Mouse (Mus musculus): ENCODE results near the gene Dmrt3. TPM values are rescaled to one million over a fixed set of nuclear protein-coding genes. Genes with fewer than 3 reads are reported as not detected.

Dmrt3 gene
- polyA plus RNA-seq, 1 experiment from 2014 or later: not detected

DNA sequence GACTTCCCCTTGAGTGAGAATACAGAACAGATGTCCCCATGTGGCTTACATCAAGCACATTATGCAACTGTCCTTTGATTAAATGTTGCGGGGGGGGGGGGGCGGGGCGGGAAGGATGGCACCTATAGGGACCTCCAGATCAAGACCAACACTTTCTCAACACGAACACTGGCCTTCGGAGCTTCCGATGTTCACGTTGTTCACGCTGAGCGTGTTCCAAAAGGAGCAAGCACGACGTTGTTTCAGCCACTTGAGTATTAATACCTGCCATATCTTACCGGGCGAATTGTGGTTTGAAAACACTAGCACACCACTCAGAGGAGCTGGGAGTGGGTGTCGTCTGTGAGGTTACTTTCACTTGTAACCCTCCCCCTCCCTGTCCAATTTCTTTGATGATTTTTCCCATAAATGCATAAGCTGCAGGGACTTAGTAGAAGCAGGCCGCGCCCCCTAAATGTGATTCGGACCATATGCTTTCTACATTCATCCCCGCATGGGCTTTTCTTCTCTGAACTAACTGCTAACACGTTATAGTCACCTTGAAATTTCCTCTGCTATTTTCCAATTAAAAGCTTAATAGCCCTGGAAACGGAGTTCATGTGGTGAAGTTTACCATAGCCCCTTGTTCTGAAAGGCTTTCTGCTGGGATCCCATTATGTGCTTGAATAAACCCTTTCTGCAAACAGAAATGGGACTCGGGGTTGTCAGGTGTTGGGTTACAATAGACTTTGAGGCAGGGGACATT is 2.5 kb upstream of the Dmrt3 start:
- no peak overlapping the region for H3K9ac ChIP-seq (replicated peaks; ENCODE audit: low read length)
- H3K4me3 ChIP-seq (ENCODE audit: low read length): no peak overlapping the region
- H3K9me3 ChIP-seq (ENCODE audit: low read length): no peaks in the 10 kb centered on the region
- peaks cover 98% of the 10 kb centered on the region for H3K27me3 ChIP-seq (ENCODE audit: insufficient read depth, low read length)
- peaks cover 23% of the 10 kb centered on the region for H3K4me1 ChIP-seq (ENCODE audit: insufficient read depth, low read length)
- H3K4me2 ChIP-seq (replicated peaks; ENCODE audit: low read depth, low read length): no peak overlapping the region
- no peak for ATAC-seq (ENCODE audit: low FRiP score, low TSS enrichment)
- no peak overlapping the region for H3K27ac ChIP-seq (ENCODE audit: low read length)
- WGBS: under 1% methylated on average over 19 of the region's 21 CpGs
- no peaks in the 10 kb centered on the region for H3K36me3 ChIP-seq (ENCODE audit: insufficient read depth, low read length)

DNA sequence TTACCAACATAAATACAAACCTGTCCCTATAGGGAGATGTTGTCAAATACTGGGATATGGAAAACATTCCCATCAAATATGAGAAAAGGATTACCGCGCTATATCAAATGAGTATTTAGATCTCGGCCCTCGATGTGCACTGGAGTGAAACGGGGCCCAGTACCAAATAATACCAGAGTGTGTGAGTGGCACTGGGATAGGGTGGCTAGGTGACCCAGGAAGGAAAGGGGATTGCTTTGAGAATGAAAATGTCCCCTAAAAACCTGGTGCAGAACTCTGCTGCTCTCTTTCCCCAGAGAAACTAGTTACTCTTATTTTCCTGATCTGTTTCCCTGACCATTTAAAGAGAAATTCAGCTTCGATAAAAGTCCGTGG is 1.9 kb upstream of the Dmrt3 start:
- WGBS: 3% methylated on average over 7 of the region's 7 CpGs
- Histone ChIP-seq H3K9ac (replicated peaks; ENCODE audit: low read length) (no peak overlapping the region), H3K4me2 (replicated peaks; ENCODE audit: low read depth, low read length) (no peak overlapping the region), H3K36me3 (ENCODE audit: insufficient read depth, low read length) (no peaks in the 10 kb centered on the region), H3K27ac (ENCODE audit: low read length) (no peak overlapping the region), H3K4me3 (ENCODE audit: low read length) (no peak overlapping the region), H3K4me1 (ENCODE audit: insufficient read depth, low read length) (peaks cover 23% of the 10 kb centered on the region), H3K9me3 (ENCODE audit: low read length) (no peaks in the 10 kb centered on the region), H3K27me3 (ENCODE audit: insufficient read depth, low read length) (peaks cover 99% of the 10 kb centered on the region)
- ATAC-seq (ENCODE audit: low FRiP score, low TSS enrichment): no peak

DNA sequence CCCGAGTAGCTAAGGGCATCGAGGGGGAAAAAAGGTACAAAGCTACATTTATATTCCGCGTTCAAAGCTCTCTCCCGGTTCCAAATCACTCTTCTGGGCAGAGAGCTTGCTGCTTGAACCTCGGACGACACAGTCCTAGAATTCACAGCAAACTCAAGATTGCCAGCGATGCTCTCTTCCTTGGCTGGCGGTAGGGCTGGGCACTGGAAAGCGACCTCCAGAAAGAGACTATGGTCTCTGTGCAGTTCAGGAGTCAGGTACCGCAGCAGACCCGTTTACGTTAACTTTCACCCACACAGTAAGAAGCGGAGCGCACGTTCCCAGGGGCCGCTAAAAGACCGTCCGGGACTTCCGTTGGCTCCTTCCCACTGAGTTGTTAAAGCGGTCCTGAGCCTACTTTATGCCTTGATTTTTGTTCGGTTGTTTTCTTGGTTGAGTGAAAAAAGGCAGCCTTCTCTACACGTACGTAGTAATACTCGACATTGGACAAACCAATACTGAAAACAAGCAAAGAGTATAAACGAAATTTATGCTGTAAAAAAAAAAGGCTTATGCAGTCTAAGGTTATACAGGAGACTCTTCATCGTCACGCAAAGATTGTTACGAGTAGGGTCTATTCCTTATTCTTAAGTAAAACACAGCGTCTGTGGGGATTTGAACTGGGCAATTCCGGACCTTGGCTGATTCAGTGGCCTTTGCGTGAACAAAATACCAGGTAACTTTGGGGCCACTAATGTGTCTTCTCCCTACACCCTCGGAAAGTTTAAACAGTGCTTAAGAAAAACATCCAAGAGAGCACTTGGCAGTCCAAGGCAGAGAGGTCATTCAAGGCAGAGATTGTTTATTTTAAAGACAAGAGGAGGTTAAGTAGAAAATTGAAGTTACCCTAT is 895 bp upstream of the Dmrt3 start:
- no peak for ATAC-seq (ENCODE audit: low FRiP score, low TSS enrichment)
- Histone ChIP-seq H3K4me1 (ENCODE audit: insufficient read depth, low read length) (peaks cover 28% of the 10 kb centered on the region), H3K4me3 (ENCODE audit: low read length) (no peak overlapping the region), H3K9ac (replicated peaks; ENCODE audit: low read length) (no peak overlapping the region), H3K27ac (ENCODE audit: low read length) (no peak overlapping the region), H3K36me3 (ENCODE audit: insufficient read depth, low read length) (no peaks in the 10 kb centered on the region), H3K4me2 (replicated peaks; ENCODE audit: low read depth, low read length) (no peak overlapping the region), H3K9me3 (ENCODE audit: low read length) (no peaks in the 10 kb centered on the region), H3K27me3 (ENCODE audit: insufficient read depth, low read length) (peaks cover 99% of the 10 kb centered on the region)
- WGBS: 1% methylated on average over 33 of the region's 33 CpGs

DNA sequence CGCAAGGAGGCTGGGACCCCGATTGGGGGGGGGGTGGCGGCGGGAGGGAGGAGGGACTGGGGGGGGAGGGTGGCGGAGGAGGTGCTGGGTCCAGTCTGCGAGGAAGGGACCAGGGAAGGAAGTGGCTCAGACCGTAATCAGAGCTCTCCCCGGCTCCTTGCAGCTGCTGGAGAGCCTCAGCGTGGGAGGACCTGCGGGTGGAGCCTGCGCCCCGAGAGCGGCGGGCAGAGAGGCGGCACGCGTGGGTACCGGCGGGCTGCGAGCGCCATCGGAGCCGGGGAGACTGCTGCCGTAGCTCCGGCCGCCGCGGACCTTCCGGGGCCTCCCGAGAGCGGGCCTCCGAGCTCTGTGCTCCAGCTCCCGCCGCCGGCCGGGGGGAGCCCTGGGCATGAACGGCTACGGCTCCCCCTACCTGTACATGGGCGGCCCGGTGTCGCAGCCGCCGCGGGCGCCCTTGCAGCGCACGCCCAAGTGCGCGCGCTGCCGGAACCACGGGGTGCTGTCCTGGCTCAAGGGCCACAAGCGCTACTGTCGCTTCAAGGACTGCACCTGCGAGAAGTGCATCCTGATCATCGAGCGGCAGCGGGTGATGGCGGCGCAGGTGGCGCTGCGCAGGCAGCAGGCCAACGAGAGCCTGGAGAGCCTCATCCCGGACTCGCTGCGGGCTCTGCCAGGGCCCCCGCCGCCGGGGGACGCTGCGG is 460 bp downstream of the Dmrt3 start:
- H3K9ac ChIP-seq (replicated peaks; ENCODE audit: low read length): 0 out of 2 replicates have a peak overlapping the region, but pooled peaks have one; percentile 41
- peak; percentile 50 for ATAC-seq (ENCODE audit: low FRiP score, low TSS enrichment)
- H3K27ac ChIP-seq (ENCODE audit: low read length): no peak overlapping the region
- peaks cover 99% of the 10 kb centered on the region for H3K27me3 ChIP-seq (ENCODE audit: insufficient read depth, low read length)
- H3K4me2 ChIP-seq (replicated peaks; ENCODE audit: low read depth, low read length): peak overlapping the region; percentile 58
- H3K9me3 ChIP-seq (ENCODE audit: low read length): no peaks in the 10 kb centered on the region
- H3K4me1 ChIP-seq (ENCODE audit: insufficient read depth, low read length): peaks cover 27% of the 10 kb centered on the region
- H3K4me3 ChIP-seq (ENCODE audit: low read length): peak overlapping the region; percentile 42
- WGBS: under 1% methylated on average over 66 of the region's 71 CpGs
- H3K36me3 ChIP-seq (ENCODE audit: insufficient read depth, low read length): no peaks in the 10 kb centered on the region

DNA sequence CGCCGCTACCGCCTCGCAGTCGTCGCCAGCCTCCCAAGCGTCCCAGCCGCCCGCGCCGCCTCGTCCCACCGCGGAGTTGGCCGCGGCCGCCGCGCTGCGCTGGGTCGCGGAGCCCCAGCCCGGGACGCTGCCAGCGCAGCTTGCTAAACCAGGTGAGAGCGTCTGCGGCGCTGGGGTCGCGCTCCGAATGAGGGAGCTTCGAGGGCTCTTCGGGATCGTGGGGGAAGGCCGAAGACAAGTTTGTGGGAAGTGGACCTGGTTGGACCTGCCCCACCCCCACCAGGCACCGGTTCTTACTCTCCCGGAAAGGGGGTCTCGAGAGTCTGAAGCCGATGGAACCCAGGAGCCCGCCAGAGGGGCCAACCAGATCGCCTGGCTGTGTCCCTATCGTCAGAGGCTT is 1.0 kb downstream of the Dmrt3 start:
- Histone ChIP-seq H3K4me3 (ENCODE audit: low read length) (peak overlapping the region; percentile 42), H3K4me1 (ENCODE audit: insufficient read depth, low read length) (peaks cover 22% of the 10 kb centered on the region), H3K4me2 (replicated peaks; ENCODE audit: low read depth, low read length) (peak overlapping the region; percentile 58), H3K27ac (ENCODE audit: low read length) (no peak overlapping the region), H3K9me3 (ENCODE audit: low read length) (no peaks in the 10 kb centered on the region), H3K27me3 (ENCODE audit: insufficient read depth, low read length) (peaks cover 99% of the 10 kb centered on the region), H3K9ac (replicated peaks; ENCODE audit: low read length) (no peak overlapping the region), H3K36me3 (ENCODE audit: insufficient read depth, low read length) (no peaks in the 10 kb centered on the region)
- ATAC-seq (ENCODE audit: low FRiP score, low TSS enrichment): no peak
- under 1% methylated on average over 42 of the region's 42 CpGs for WGBS

DNA sequence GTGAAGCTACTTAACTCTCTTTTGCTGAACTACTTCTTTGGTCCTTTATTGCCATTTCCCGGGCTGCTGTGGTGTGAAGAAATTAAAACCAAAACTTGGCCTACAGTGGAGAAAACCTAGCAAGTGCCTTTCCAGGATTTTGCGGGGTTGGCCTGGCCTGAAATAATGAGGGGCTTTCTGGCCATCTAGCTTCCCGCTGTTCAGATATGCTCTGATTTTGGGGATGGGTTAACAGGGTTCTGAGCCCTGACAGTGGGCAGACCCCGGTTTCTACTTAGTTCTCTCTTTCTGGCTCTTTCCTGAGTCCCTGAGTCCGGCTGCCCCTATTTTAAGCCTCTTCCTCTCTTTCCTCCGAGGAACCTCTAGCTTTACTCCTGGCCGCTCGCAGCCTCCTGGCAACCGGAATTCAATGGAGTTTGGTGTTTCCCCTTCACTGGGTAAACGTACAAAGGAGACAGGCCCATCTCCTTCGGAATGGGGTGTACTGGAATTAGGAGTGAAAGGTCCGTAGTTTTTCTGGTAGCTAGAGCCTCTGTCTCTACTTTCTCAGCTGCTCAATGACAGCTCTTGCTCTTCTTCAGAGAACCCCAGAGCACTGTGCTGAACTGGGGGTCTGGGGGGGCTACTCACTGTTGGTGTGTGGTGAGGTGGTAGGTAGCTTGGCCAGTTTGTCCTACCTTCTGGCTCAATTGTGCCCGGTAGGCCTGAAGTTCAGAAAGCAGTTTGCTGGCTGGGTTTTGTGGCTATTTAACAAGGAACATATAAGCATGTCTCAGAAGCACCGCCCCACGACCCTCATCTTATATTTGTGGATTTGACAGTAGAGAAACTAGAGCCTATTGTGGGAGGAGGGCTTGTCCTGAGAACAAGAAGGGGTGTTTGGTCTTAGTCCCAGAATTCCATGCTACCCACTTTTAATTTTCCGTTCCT is 2.0 kb downstream of the Dmrt3 start:
- WGBS: 12% methylated on average over 16 of the region's 16 CpGs
- H3K27me3 ChIP-seq (ENCODE audit: insufficient read depth, low read length): peaks cover 99% of the 10 kb centered on the region
- ATAC-seq (ENCODE audit: low FRiP score, low TSS enrichment): no peak
- no peaks in the 10 kb centered on the region for H3K36me3 ChIP-seq (ENCODE audit: insufficient read depth, low read length)
- no peaks in the 10 kb centered on the region for H3K9me3 ChIP-seq (ENCODE audit: low read length)
- peaks cover 21% of the 10 kb centered on the region for H3K4me1 ChIP-seq (ENCODE audit: insufficient read depth, low read length)
- no peak overlapping the region for H3K27ac ChIP-seq (ENCODE audit: low read length)
- no peak overlapping the region for H3K4me3 ChIP-seq (ENCODE audit: low read length)
- no peak overlapping the region for H3K4me2 ChIP-seq (replicated peaks; ENCODE audit: low read depth, low read length)
- H3K9ac ChIP-seq (replicated peaks; ENCODE audit: low read length): no peak overlapping the region

DNA sequence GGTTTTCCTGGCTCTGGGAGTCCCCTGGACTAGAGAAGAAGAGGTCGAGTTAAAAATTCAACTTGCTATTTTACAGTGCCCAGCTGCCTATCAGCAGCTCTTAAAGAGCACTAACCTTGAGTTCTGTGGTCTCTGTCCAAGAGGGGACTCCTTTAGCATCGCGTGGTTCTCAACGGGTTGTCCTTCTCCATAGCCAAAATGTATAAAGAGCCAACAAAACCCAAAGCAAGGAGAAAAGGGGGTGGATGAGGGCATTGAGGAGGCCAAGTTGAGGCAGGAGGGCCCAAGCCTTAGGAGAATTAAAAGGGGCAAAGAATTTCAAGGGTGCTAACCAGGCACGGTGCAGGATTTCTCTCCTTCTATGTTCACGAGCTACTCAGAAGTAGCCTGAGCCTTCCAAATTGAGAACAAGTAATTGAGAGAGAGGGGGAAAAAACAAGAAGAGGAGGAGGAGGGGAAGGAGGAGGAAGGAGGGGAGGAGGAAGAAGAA is 2.8 kb downstream of the Dmrt3 start:
- no peaks in the 10 kb centered on the region for H3K9me3 ChIP-seq (ENCODE audit: low read length)
- peaks cover 21% of the 10 kb centered on the region for H3K4me1 ChIP-seq (ENCODE audit: insufficient read depth, low read length)
- H3K4me3 ChIP-seq (ENCODE audit: low read length): no peak overlapping the region
- ATAC-seq (ENCODE audit: low FRiP score, low TSS enrichment): no peak
- H3K27ac ChIP-seq (ENCODE audit: low read length): no peak overlapping the region
- no peak overlapping the region for H3K4me2 ChIP-seq (replicated peaks; ENCODE audit: low read depth, low read length)
- peaks cover 99% of the 10 kb centered on the region for H3K27me3 ChIP-seq (ENCODE audit: insufficient read depth, low read length)
- no peak overlapping the region for H3K9ac ChIP-seq (replicated peaks; ENCODE audit: low read length)
- no peaks in the 10 kb centered on the region for H3K36me3 ChIP-seq (ENCODE audit: insufficient read depth, low read length)
- 10% methylated on average over 6 of the region's 6 CpGs for WGBS

DNA sequence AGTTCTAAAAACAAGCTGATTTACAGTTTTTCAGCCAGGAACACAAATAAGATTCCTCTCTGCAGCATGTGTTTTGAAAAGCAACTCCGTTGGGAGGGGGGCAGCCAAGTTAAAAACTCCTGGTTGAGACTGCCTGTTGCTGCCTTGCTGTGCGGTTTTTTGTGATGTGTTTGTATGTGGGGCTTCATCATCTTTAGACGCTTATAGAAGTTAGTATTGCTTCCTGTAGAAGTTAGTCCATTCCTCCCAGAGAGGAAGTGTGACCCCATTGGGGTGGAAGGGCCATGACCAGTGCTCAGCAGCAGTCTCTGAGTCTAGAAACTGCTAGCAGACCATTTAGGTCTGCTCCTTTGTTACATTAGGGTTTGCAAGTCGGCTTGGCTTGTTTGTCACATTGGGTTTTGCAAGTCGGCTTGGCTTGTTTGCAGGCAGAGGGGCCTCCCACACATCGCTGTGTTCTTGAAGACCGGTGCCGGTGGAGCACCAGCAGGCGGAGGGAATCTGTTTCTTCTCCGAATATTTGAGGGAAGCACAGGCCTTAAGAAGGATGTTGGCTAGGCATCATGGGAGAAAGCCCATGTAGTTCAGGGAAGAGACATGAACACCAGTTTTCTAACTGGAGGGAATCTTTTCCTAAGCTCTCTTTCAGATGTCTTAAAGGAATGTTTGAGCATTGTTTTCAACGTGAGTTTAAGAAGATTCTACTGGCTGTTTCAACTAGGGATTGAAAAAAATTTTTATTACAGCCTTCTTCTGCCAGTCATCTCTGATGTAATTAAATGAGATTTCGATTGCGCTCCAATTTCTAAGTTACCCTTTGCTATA is 3.6 kb downstream of the Dmrt3 start:
- Histone ChIP-seq H3K9ac (replicated peaks; ENCODE audit: low read length) (no peak overlapping the region), H3K9me3 (ENCODE audit: low read length) (no peaks in the 10 kb centered on the region), H3K27ac (ENCODE audit: low read length) (no peak overlapping the region), H3K4me2 (replicated peaks; ENCODE audit: low read depth, low read length) (no peak overlapping the region), H3K27me3 (ENCODE audit: insufficient read depth, low read length) (peaks cover 99% of the 10 kb centered on the region), H3K4me1 (ENCODE audit: insufficient read depth, low read length) (peaks cover 21% of the 10 kb centered on the region), H3K36me3 (ENCODE audit: insufficient read depth, low read length) (no peaks in the 10 kb centered on the region), H3K4me3 (ENCODE audit: low read length) (no peak overlapping the region)
- 3% methylated on average over 13 of the region's 13 CpGs for WGBS
- no peak for ATAC-seq (ENCODE audit: low FRiP score, low TSS enrichment)

Data from kidney, embryonic 16.5 days (tissue).